Mouse (Mus musculus) C2C12 (cell line): ENCODE measurements around the gene Ung.

Experiments
- CEBPB ChIP-seq: IDR thresholded peaks from one replicate; pipeline ENCODE4 v1.6.1; 2011; ENCODE audit warnings: low read depth, mild to moderate bottlenecking, control low read depth, moderate library complexity
- CTCF ChIP-seq: IDR thresholded peaks from one replicate; pipeline ENCODE4 v1.5.1; 2011; ENCODE audit not compliant: control insufficient read depth, insufficient read depth, insufficient read length
- FOSL1 ChIP-seq: IDR thresholded peaks from one replicate; pipeline ENCODE4 v1.8.0; 2011; ENCODE audit warnings: mild to moderate bottlenecking, low read length; ENCODE audit not compliant: poor library complexity, insufficient read depth, severe bottlenecking
- MAX ChIP-seq: IDR thresholded peaks from one replicate; pipeline ENCODE4 v1.6.1; 2011; ENCODE audit warnings: mild to moderate bottlenecking, control low read depth
- MYOD1 ChIP-seq: IDR thresholded peaks from one replicate; pipeline ENCODE4 v1.6.1; 2011; ENCODE audit warnings: low read depth; ENCODE audit not compliant: control insufficient read depth, insufficient read length
- MYOG ChIP-seq: IDR thresholded peaks from one replicate; pipeline ENCODE4 v1.6.1; 2011; ENCODE audit not compliant: control insufficient read depth, insufficient read length; ENCODE audit errors: extremely low read depth
- USF1 ChIP-seq: IDR thresholded peaks from one replicate; pipeline ENCODE4 v1.6.1; 2011; ENCODE audit warnings: low read depth, mild to moderate bottlenecking, control low read depth, moderate library complexity

- TF ChIP-seq CTCF: no peak
- TF ChIP-seq USF1: no peak
- no peak for TF ChIP-seq MYOG
- TF ChIP-seq MAX: no peak
- no peak for TF ChIP-seq MYOD1
- no peak for TF ChIP-seq CEBPB
- no peak for TF ChIP-seq FOSL1
Observed at GRCm38 (mm10) chr5:114139175-114139574, 9.0 kb downstream of the Ung start.
